Mouse (Mus musculus) hindbrain, embryonic 14.5 days (tissue): ENCODE measurements at regions not wholly inside any gene's neighbourhood (a gene's known extent, or its start where the extent isn't known, plus 50 kb on each side); places are given as distances from the start of the nearest gene placed in this dataset.

Experiments used
- ATAC-seq: fragments of 200-750 bp; cut with Nextera tagmentation; 2 replicates; pipeline ENCODE4 v1.8.0; 2017; ENCODE audit warnings: moderate number of reproducible peaks, mild to moderate bottlenecking, moderate TSS enrichment, moderate library complexity; ENCODE audit not compliant: low FRiP score
- DNase-seq: peaks from one replicate; pipeline ENCODE4 v3.0.0-alpha.2; 2015; ENCODE audit warnings: low spot score
- H3K27ac ChIP-seq: fragments of 300-500 bp; sonication (generic); 2 replicates; pipeline ENCODE4 v1.5.1; 2014; ENCODE audit warnings: mild to moderate bottlenecking, moderate library complexity
- H3K27me3 ChIP-seq: fragments of 300-500 bp; sonication (generic); 2 replicates; pipeline ENCODE4 v1.6.1; 2014; ENCODE audit warnings: mild to moderate bottlenecking, low read length, mixed read lengths; ENCODE audit not compliant: control insufficient read depth, insufficient read depth
- H3K36me3 ChIP-seq: fragments of 300-500 bp; sonication (generic); replicated peaks from 2 replicates; pipeline ENCODE4 v1.6.1; 2014; ENCODE audit not compliant: control insufficient read depth, insufficient read depth
- H3K4me1 ChIP-seq: fragments of 300-500 bp; sonication (generic); replicated peaks from 2 replicates; pipeline ENCODE4 v1.6.1; 2014; ENCODE audit warnings: antibody characterized with exemption, low read length, mixed read lengths; ENCODE audit not compliant: control insufficient read depth, insufficient read depth
- H3K4me2 ChIP-seq: fragments of 300-500 bp; sonication (generic); replicated peaks from 2 replicates; pipeline ENCODE4 v1.6.1; 2014; ENCODE audit warnings: mild to moderate bottlenecking, moderate library complexity
- H3K4me3 ChIP-seq: fragments of 300-500 bp; sonication (generic); replicated peaks from 2 replicates; pipeline ENCODE4 v1.5.1; 2014; ENCODE audit warnings: mild to moderate bottlenecking, low read length
- H3K9ac ChIP-seq: fragments of 300-500 bp; sonication (generic); 2 replicates; pipeline ENCODE4 v1.6.1; 2014
- H3K9me3 ChIP-seq: fragments of 300-500 bp; sonication (generic); 2 replicates; pipeline ENCODE4 v1.6.1; 2016; ENCODE audit warnings: low read length; ENCODE audit not compliant: control insufficient read depth
- WGBS: fragments of 180-500 bp; shearing (Covaris S2); extraction: QIAGEN DNeasy Blood & Tissue Kit; methylation state at CpG from one replicate; pipeline ENCODE4 v1.1.7; 2014; 5-methylcytosine and 5-hydroxymethylcytosine counted together

GRCm38 (mm10) chr11:109029894-109030293 is 109.7 kb downstream of the Axin2 start:
- H3K4me1 ChIP-seq, result no peaks in the 10 kb centered on the region
- H3K4me3 ChIP-seq, result no peak overlapping the region
- H3K4me2 ChIP-seq, result no peak overlapping the region
- H3K9ac ChIP-seq, result no peak overlapping the region
- WGBS, result 56% methylated on average over 7 of the region's 7 CpGs
- no peaks in the 10 kb centered on the region for H3K27me3 ChIP-seq
- no peaks in the 10 kb centered on the region for H3K9me3 ChIP-seq
- H3K36me3 ChIP-seq, result no peaks in the 10 kb centered on the region
- H3K27ac ChIP-seq, result no peak overlapping the region
- ATAC-seq, result no peak
- DNase-seq, result no peak

GRCm38 (mm10) chr11:109014806-109015205 is 94.7 kb downstream of the Axin2 start:
- no peak for ATAC-seq
- no peak overlapping the region for H3K4me3 ChIP-seq
- WGBS, result 78% methylated on average over 7 of the region's 7 CpGs

GRCm38 (mm10) chr11:109011161-109011560 is 91.0 kb downstream of the Axin2 start:
- 94% methylated on average over 6 of the region's 6 CpGs for WGBS

More at GRCm38 (mm10) chr11:109014806-109015205, 94.7 kb downstream of the Axin2 start:
- no peak overlapping the region for H3K9ac ChIP-seq
- no peak overlapping the region for H3K27ac ChIP-seq
- H3K4me1 ChIP-seq, result no peaks in the 10 kb centered on the region
- no peak for DNase-seq
- no peaks in the 10 kb centered on the region for H3K36me3 ChIP-seq
- no peak overlapping the region for H3K4me2 ChIP-seq
- H3K9me3 ChIP-seq, result no peaks in the 10 kb centered on the region
- H3K27me3 ChIP-seq, result no peaks in the 10 kb centered on the region

GRCm38 (mm10) chr11:109008872-109009271 is 88.7 kb downstream of the Axin2 start:
- H3K9me3 ChIP-seq, result no peaks in the 10 kb centered on the region
- no peak for ATAC-seq
- WGBS, result 77% methylated on average over 2 of the region's 2 CpGs
- no peak overlapping the region for H3K4me2 ChIP-seq
- H3K27ac ChIP-seq, result no peak overlapping the region
- H3K36me3 ChIP-seq, result no peaks in the 10 kb centered on the region
- no peaks in the 10 kb centered on the region for H3K4me1 ChIP-seq
- H3K4me3 ChIP-seq, result no peak overlapping the region
- no peak overlapping the region for H3K9ac ChIP-seq
- H3K27me3 ChIP-seq, result no peaks in the 10 kb centered on the region
- DNase-seq, result no peak

More at GRCm38 (mm10) chr11:109011161-109011560, 91.0 kb downstream of the Axin2 start:
- no peak for ATAC-seq
- Histone ChIP-seq H3K27ac (no peak overlapping the region), H3K27me3 (no peaks in the 10 kb centered on the region), H3K4me1 (no peaks in the 10 kb centered on the region), H3K9me3 (no peaks in the 10 kb centered on the region), H3K9ac (no peak overlapping the region), H3K4me3 (no peak overlapping the region), H3K36me3 (no peaks in the 10 kb centered on the region), H3K4me2 (no peak overlapping the region)
- no peak for DNase-seq

- ATAC-seq (no peak), DNase-seq (no peak)
- Histone ChIP-seq H3K27ac (no peak overlapping the region), H3K36me3 (no peaks in the 10 kb centered on the region), H3K27me3 (no peaks in the 10 kb centered on the region), H3K9me3 (peaks cover 12% of the 10 kb centered on the region), H3K9ac (no peak overlapping the region), H3K4me1 (no peaks in the 10 kb centered on the region), H3K4me3 (no peak overlapping the region), H3K4me2 (no peak overlapping the region)
- WGBS, result 95% methylated on average over 11 of the region's 11 CpGs
Measured at GRCm38 (mm10) chr11:109005681-109006080, 85.5 kb downstream of the Axin2 start.
